Mouse (Mus musculus) embryonic facial prominence, embryonic 10.5 days (tissue): ENCODE measurements around the gene Drd1. TPM values are rescaled to one million over a fixed set of nuclear protein-coding genes. Genes with fewer than 3 reads are reported as not detected.

ENCODE experiments used
- DNase-seq: peaks from one replicate; pipeline ENCODE4 v3.0.0-alpha.2; 2017; ENCODE audit warnings: low spot score
- H3K27ac ChIP-seq: fragments of 300-500 bp; sonication (generic); replicated peaks from 2 replicates; pipeline ENCODE4 v1.5.1; 2016; ENCODE audit warnings: mild to moderate bottlenecking
- H3K27me3 ChIP-seq: fragments of 300-500 bp; sonication (generic); replicated peaks from 2 replicates; pipeline ENCODE4 v1.6.1; 2016; ENCODE audit warnings: low read depth, mild to moderate bottlenecking; ENCODE audit not compliant: poor library complexity, severe bottlenecking
- H3K36me3 ChIP-seq: fragments of 300-500 bp; sonication (generic); replicated peaks from 2 replicates; pipeline ENCODE4 v1.6.1; 2016; ENCODE audit warnings: mild to moderate bottlenecking, moderate library complexity
- H3K4me1 ChIP-seq: fragments of 300-500 bp; sonication (generic); 2 replicates; pipeline ENCODE4 v1.6.1; 2016
- H3K4me3 ChIP-seq: fragments of 300-500 bp; sonication (generic); 2 replicates; pipeline ENCODE4 v1.5.1; 2016; ENCODE audit warnings: mild to moderate bottlenecking, moderate library complexity
- H3K9me3 ChIP-seq: fragments of 300-500 bp; sonication (generic); 2 replicates; pipeline ENCODE4 v1.6.1; 2016; ENCODE audit warnings: mild to moderate bottlenecking
- WGBS: fragments of 180-500 bp; shearing (Covaris S2); methylation state at CpG from one replicate; pipeline ENCODE4 v1.1.7; 2016; 5-methylcytosine and 5-hydroxymethylcytosine counted together
- polyA plus RNA-seq: library from polyadenylated mRNA; unstranded; fragments of >200 nt; fragmentation: Nextera tagmentation; extraction: Ambion mirVana; gene quantifications from 2 replicates; pipeline ENCODE4 v1.2.1, GENCODE M21; 2016

Drd1 gene
- polyA plus RNA-seq, 1 experiment from 2014 or later: 0.06 TPM

GRCm38 (mm10) chr13:54084178-54084577, 28.7 kb upstream of the Drd1 start:
- no peak overlapping the region for H3K4me3 ChIP-seq
- peaks cover 43% of the 10 kb centered on the region for H3K36me3 ChIP-seq
- H3K27me3 ChIP-seq: no peaks in the 10 kb centered on the region
- no peak overlapping the region for H3K27ac ChIP-seq
- DNase-seq: no peak
- H3K9me3 ChIP-seq: no peaks in the 10 kb centered on the region
- H3K4me1 ChIP-seq: peaks cover 10% of the 10 kb centered on the region; the same call in 1 of the 2 replicates
- WGBS: 74% methylated on average over 4 of the region's 4 CpGs

DNA sequence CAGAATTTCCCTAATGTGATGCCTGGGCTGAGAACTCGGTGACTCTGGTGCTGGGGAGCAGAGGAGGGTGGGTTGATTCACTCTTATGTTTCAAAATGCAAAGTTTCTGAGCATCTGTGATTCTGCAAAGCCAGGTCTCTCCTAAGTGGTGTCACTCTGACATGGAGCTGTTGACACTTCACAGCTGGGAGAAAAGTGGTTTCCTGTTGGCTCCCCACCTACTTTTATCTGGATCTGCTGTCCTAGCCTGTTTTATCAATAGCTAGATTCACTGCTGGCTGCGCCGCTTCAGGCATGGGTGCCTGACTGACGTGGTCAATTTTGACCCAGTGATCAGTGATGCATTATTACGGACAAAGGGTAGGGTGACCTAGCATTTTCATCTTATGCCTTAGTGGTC, 27.4 kb upstream of the Drd1 start:
- no peaks in the 10 kb centered on the region for H3K27me3 ChIP-seq
- H3K4me1 ChIP-seq: peaks cover 18% of the 10 kb centered on the region
- DNase-seq: no peak
- H3K4me3 ChIP-seq: no peak overlapping the region
- no peaks in the 10 kb centered on the region for H3K9me3 ChIP-seq
- peaks cover 30% of the 10 kb centered on the region for H3K36me3 ChIP-seq
- 80% methylated on average over 5 of the region's 5 CpGs for WGBS
- H3K27ac ChIP-seq: no peak overlapping the region

DNA sequence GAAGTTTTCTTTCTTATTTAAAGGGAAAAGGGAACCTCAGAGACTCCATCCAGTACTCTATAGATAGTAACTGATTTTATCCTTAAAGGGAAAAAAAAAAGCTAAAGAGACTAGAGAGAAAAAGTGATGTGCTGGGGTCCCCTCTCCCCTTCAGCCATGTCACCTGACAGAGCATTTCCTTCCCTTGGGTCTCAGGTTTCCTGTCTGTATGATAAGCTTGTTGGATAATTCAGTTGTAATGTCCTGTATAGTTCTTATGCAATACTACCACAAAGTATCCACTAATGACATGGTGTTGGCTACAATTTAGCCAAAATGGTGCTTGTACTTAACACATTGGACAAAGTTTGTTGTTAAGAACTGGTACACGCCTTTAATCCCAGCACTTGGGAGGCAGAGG, 25.3 kb upstream of the Drd1 start:
- no peak overlapping the region for H3K27ac ChIP-seq
- H3K4me3 ChIP-seq: no peak overlapping the region
- H3K36me3 ChIP-seq: peaks cover 18% of the 10 kb centered on the region
- DNase-seq: no peak
- no peaks in the 10 kb centered on the region for H3K27me3 ChIP-seq
- no peaks in the 10 kb centered on the region for H3K9me3 ChIP-seq
- peaks cover 18% of the 10 kb centered on the region for H3K4me1 ChIP-seq
- WGBS: 90% methylated on average over 1 of the region's 1 CpGs

GRCm38 (mm10) chr13:54079782-54080759, 24.6 kb upstream of the Drd1 start:
- no peaks in the 10 kb centered on the region for H3K9me3 ChIP-seq
- no peaks in the 10 kb centered on the region for H3K27me3 ChIP-seq
- no peak overlapping the region for H3K27ac ChIP-seq
- no peak for DNase-seq
- H3K4me1 ChIP-seq: peaks cover 18% of the 10 kb centered on the region
- H3K4me3 ChIP-seq: no peak overlapping the region
- peaks cover 18% of the 10 kb centered on the region for H3K36me3 ChIP-seq
- WGBS: 83% methylated on average over 12 of the region's 12 CpGs

- no peak overlapping the region for H3K27ac ChIP-seq
- no peak overlapping the region for H3K4me3 ChIP-seq
- no peaks in the 10 kb centered on the region for H3K9me3 ChIP-seq
- peaks cover 29% of the 10 kb centered on the region for H3K4me1 ChIP-seq
- DNase-seq: no peak
- peaks cover 22% of the 10 kb centered on the region for H3K36me3 ChIP-seq
- WGBS: 85% methylated on average over 11 of the region's 11 CpGs
- no peaks in the 10 kb centered on the region for H3K27me3 ChIP-seq
Observed at GRCm38 (mm10) chr13:54077470-54078174, 22.1 kb upstream of the Drd1 start.

- H3K4me3 ChIP-seq: no peak overlapping the region
- no peak for DNase-seq
- H3K4me1 ChIP-seq: peaks cover 36% of the 10 kb centered on the region
- WGBS: 90% methylated on average over 11 of the region's 11 CpGs
- no peaks in the 10 kb centered on the region for H3K27me3 ChIP-seq
- peaks cover 22% of the 10 kb centered on the region for H3K36me3 ChIP-seq
- no peaks in the 10 kb centered on the region for H3K9me3 ChIP-seq
- no peak overlapping the region for H3K27ac ChIP-seq
Observed at GRCm38 (mm10) chr13:54076762-54077460, 21.4 kb upstream of the Drd1 start.

DNA sequence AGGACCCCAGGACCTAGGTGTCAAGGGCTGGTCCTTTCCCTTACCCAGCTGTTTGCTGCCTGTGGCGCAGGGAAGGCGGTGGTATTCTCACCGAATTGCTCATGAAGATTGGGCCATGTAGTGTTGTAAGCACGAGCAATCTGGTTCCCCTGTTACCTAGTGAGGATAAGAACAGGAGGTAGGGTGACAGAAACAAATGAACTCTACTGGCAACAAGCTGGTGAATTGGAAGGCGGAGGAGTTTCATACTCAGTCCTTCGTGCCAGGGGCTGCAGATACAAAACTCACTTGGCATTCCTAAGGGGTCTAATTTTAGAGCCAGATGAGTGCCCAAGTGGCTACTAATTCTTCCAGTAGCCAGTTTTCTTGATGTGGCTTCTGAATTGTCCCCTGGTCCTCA, 20.5 kb upstream of the Drd1 start:
- Histone ChIP-seq H3K9me3 (no peaks in the 10 kb centered on the region), H3K4me3 (no peak overlapping the region), H3K27ac (no peak overlapping the region), H3K36me3 (peaks cover 22% of the 10 kb centered on the region), H3K4me1 (peaks cover 37% of the 10 kb centered on the region), H3K27me3 (no peaks in the 10 kb centered on the region)
- no peak for DNase-seq
- WGBS: 96% methylated on average over 6 of the region's 6 CpGs

DNA sequence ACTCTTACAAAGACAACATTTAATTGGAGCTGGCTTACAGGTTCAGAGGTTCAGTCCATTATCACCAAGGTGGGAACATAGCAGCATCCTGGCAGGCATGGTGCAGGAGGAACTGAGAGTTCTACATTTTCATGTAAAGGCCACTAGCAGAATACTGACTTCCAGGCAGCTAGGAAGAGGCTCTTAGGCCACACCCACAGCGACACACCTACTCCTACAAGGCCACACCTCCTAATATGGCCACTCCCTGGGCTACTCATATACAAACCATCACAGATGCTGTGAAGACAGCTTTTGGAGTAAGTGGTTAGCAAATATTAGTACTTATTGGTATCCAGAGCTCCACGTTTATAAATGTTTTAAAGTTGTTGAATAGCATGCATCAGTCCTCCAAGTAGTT, 19.9 kb upstream of the Drd1 start:
- no peak for DNase-seq
- 95% methylated on average over 2 of the region's 2 CpGs for whole genome bisulfite sequencing
- H3K4me3 ChIP-seq: no peak overlapping the region
- H3K9me3 ChIP-seq: no peaks in the 10 kb centered on the region
- peaks cover 22% of the 10 kb centered on the region for H3K36me3 ChIP-seq
- 0 out of 2 replicates have a peak, but pooled peaks cover under 1% of the 10 kb centered on the region for H3K27me3 ChIP-seq
- H3K27ac ChIP-seq: no peak overlapping the region
- peaks cover 37% of the 10 kb centered on the region for H3K4me1 ChIP-seq

- Histone ChIP-seq H3K4me3 (peak overlapping the region; percentile 85), H3K4me1 (peaks cover 20% of the 10 kb centered on the region), H3K36me3 (peaks cover 22% of the 10 kb centered on the region), H3K9me3 (no peaks in the 10 kb centered on the region), H3K27ac (peak overlapping the region; percentile 97; the same call in 1 of the 2 replicates), H3K27me3 (peaks cover 9% of the 10 kb centered on the region; the same call in 1 of the 2 replicates)
- no peak for DNase-seq
- 80% methylated on average over 2 of the region's 2 CpGs for WGBS
Observed at GRCm38 (mm10) chr13:54073491-54073890, 18.0 kb upstream of the Drd1 start.

DNA sequence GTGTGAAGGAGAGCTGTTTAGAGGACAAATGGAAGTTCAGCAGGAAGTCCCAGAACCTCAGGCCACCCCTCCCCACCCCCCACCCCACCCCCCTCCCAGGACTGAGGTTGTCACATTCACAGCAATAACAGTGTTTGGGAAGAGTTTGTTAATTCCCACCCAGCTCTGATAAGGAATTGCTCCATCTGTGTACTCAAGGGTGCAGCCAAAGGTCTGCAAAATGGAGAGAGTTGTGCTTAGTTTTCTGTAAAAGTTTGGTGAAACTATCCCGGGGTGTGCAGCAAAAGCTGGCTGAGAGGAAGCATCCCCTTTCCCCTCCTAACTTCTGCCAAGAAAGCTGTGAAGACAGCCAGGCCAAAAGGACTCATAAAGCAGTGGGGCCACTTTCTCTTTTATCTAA, 17.6 kb upstream of the Drd1 start:
- WGBS: 63% methylated on average over 1 of the region's 1 CpGs

GRCm38 (mm10) chr13:54072526-54073057, 17.1 kb upstream of the Drd1 start:
- 42% methylated on average over 10 of the region's 10 CpGs for WGBS
- Histone ChIP-seq H3K4me3 (peak overlapping the region; percentile 85), H3K27me3 (peaks cover 9% of the 10 kb centered on the region; the same call in 1 of the 2 replicates), H3K9me3 (no peaks in the 10 kb centered on the region), H3K27ac (peak overlapping the region; percentile 97), H3K36me3 (peaks cover 22% of the 10 kb centered on the region), H3K4me1 (peaks cover 19% of the 10 kb centered on the region)
- DNase-seq: no peak

More for the DNA sequence above, 17.6 kb upstream of the Drd1 start:
- Histone ChIP-seq H3K9me3 (no peaks in the 10 kb centered on the region), H3K4me1 (peaks cover 19% of the 10 kb centered on the region), H3K36me3 (peaks cover 22% of the 10 kb centered on the region), H3K4me3 (peak overlapping the region; percentile 85), H3K27me3 (peaks cover 9% of the 10 kb centered on the region; the same call in 1 of the 2 replicates), H3K27ac (peak overlapping the region; percentile 97)
- DNase-seq: no peak
